Mouse (Mus musculus) hindbrain, embryonic 15.5 days (tissue): ENCODE results near the gene Kcnk4. TPM values are rescaled to one million over a fixed set of nuclear protein-coding genes. Genes with fewer than 3 reads are reported as not detected.

ENCODE experiments used
- ATAC-seq: fragments of 200-750 bp; cut with Nextera tagmentation; 2 replicates; pipeline ENCODE4 v1.8.0; 2017; ENCODE audit warnings: low read depth, moderate number of reproducible peaks, moderate TSS enrichment; ENCODE audit not compliant: low FRiP score
- H3K27ac ChIP-seq: fragments of 300-500 bp; sonication (generic); replicated peaks from 2 replicates; pipeline ENCODE4 v1.5.1; 2015; ENCODE audit warnings: mild to moderate bottlenecking, inconsistent platforms
- H3K27me3 ChIP-seq: fragments of 300-500 bp; sonication (generic); 2 replicates; pipeline ENCODE4 v1.6.1; 2015; ENCODE audit warnings: control low read depth, inconsistent platforms
- H3K36me3 ChIP-seq: fragments of 300-500 bp; sonication (generic); 2 replicates; pipeline ENCODE4 v1.6.1; 2015; ENCODE audit warnings: control low read depth, inconsistent platforms
- H3K4me1 ChIP-seq: fragments of 300-500 bp; sonication (generic); replicated peaks from 2 replicates; pipeline ENCODE4 v1.6.1; 2015; ENCODE audit warnings: control low read depth, inconsistent platforms
- H3K4me2 ChIP-seq: fragments of 300-500 bp; sonication (generic); 2 replicates; pipeline ENCODE4 v1.6.1; 2015; ENCODE audit warnings: moderate library complexity, mild to moderate bottlenecking, inconsistent platforms
- H3K4me3 ChIP-seq: fragments of 300-500 bp; sonication (generic); 2 replicates; pipeline ENCODE4 v1.5.1; 2015; ENCODE audit warnings: mild to moderate bottlenecking, inconsistent platforms
- H3K9ac ChIP-seq: fragments of 300-500 bp; sonication (generic); 2 replicates; pipeline ENCODE4 v1.6.1; 2015; ENCODE audit warnings: inconsistent platforms
- H3K9me3 ChIP-seq: fragments of 300-500 bp; sonication (generic); 2 replicates; pipeline ENCODE4 v1.6.1; 2016; ENCODE audit warnings: control low read depth, inconsistent platforms
- WGBS: fragments of 180-500 bp; shearing (Covaris S2); methylation state at CpG from one replicate; pipeline ENCODE4 v1.1.7; 2015; 5-methylcytosine and 5-hydroxymethylcytosine counted together
- polyA plus RNA-seq: library from polyadenylated mRNA; unstranded; fragments of >200 nt; fragmentation: Nextera tagmentation; extraction: Ambion mirVana; gene quantifications from 2 replicates; pipeline ENCODE4 v1.2.1, GENCODE M21; 2015

The Kcnk4 gene
- polyA plus RNA-seq: 9.0 and 13.1 TPM in 2 replicates

GRCm38 (mm10) chr19:6934195-6934977 is at the start of gene Kcnk4:
TSS of gene Kcnk4 (minus strand) at chr19:6934515.
- peaks cover 62% of the 10 kb centered on the region for H3K27me3 ChIP-seq
- H3K9ac ChIP-seq: peak within 1 kb of the TSS; percentile 57
- peaks cover 36% of the 10 kb centered on the region for H3K4me1 ChIP-seq
- no peaks in the 10 kb centered on the region for H3K36me3 ChIP-seq
- peak within 1 kb of the TSS; percentile 47 for H3K4me3 ChIP-seq
- no peak within 1 kb of the TSS; the same call in 1 of the 2 replicates for H3K27ac ChIP-seq
- H3K9me3 ChIP-seq: no peaks in the 10 kb centered on the region
- no peak; the same call in 1 of the 2 replicates for ATAC-seq
- peak within 1 kb of the TSS; percentile 84 for H3K4me2 ChIP-seq
- 8% methylated on average over 23 of the region's 23 CpGs for WGBS

GRCm38 (mm10) chr19:6983621-6984020 is 49.3 kb upstream of the Kcnk4 start:
- no peaks in the 10 kb centered on the region for H3K9me3 ChIP-seq
- ATAC-seq: no peak
- WGBS: 38% methylated on average over 5 of the region's 5 CpGs
- H3K27me3 ChIP-seq: no peaks in the 10 kb centered on the region
- peaks cover 42% of the 10 kb centered on the region for H3K4me1 ChIP-seq
- peaks cover 13% of the 10 kb centered on the region; the same call in 1 of the 2 replicates for H3K36me3 ChIP-seq
- no peak overlapping the region for H3K4me2 ChIP-seq
- H3K4me3 ChIP-seq: no peak overlapping the region
- no peak overlapping the region for H3K9ac ChIP-seq
- H3K27ac ChIP-seq: no peak overlapping the region

- no peak for ATAC-seq
- Histone ChIP-seq H3K4me1 (peaks cover 48% of the 10 kb centered on the region), H3K9ac (no peak overlapping the region), H3K9me3 (no peaks in the 10 kb centered on the region), H3K36me3 (peaks cover 13% of the 10 kb centered on the region; the same call in 1 of the 2 replicates), H3K4me3 (peak overlapping the region; percentile 70; the same call in 1 of the 2 replicates), H3K4me2 (peak overlapping the region; percentile 87; the same call in 1 of the 2 replicates), H3K27me3 (no peaks in the 10 kb centered on the region), H3K27ac (no peak overlapping the region)
- WGBS: 91% methylated on average over 4 of the region's 4 CpGs
Observed at GRCm38 (mm10) chr19:6981465-6981864, 47.1 kb upstream of the Kcnk4 start.

GRCm38 (mm10) chr19:6980381-6981093 is 46.2 kb upstream of the Kcnk4 start, which contains the start of gene Fkbp2:
TSS of gene Fkbp2 (minus strand) at chr19:6980501.
- Histone ChIP-seq H3K4me2 (peak within 1 kb of the TSS; percentile 87), H3K9ac (peak within 1 kb of the TSS; percentile 78), H3K27ac (peak within 1 kb of the TSS; percentile 97), H3K27me3 (no peaks in the 10 kb centered on the region), H3K4me3 (peak within 1 kb of the TSS; percentile 70), H3K36me3 (peaks cover 13% of the 10 kb centered on the region; the same call in 1 of the 2 replicates), H3K9me3 (no peaks in the 10 kb centered on the region), H3K4me1 (peaks cover 47% of the 10 kb centered on the region)
- peak; percentile 88 for ATAC-seq
- 3% methylated on average over 38 of the region's 38 CpGs for WGBS

GRCm38 (mm10) chr19:6979486-6980380 is 45.4 kb upstream of the Kcnk4 start:
- peak overlapping the region; percentile 78 for H3K9ac ChIP-seq
- ATAC-seq: peak; percentile 92
- H3K4me3 ChIP-seq: peak overlapping the region; percentile 70
- peaks cover 13% of the 10 kb centered on the region; the same call in 1 of the 2 replicates for H3K36me3 ChIP-seq
- H3K4me1 ChIP-seq: peaks cover 47% of the 10 kb centered on the region
- WGBS: under 1% methylated on average over 57 of the region's 59 CpGs
- H3K27ac ChIP-seq: peak overlapping the region; percentile 97
- peak overlapping the region; percentile 87 for H3K4me2 ChIP-seq
- no peaks in the 10 kb centered on the region for H3K9me3 ChIP-seq
- H3K27me3 ChIP-seq: no peaks in the 10 kb centered on the region

- ATAC-seq: no peak
- peaks cover 12% of the 10 kb centered on the region; the same call in 1 of the 2 replicates for H3K36me3 ChIP-seq
Observed at GRCm38 (mm10) chr19:6979001-6979479, 44.7 kb upstream of the Kcnk4 start.

GRCm38 (mm10) chr19:6978639-6978974 is 44.3 kb upstream of the Kcnk4 start:
- WGBS: 53% methylated on average over 3 of the region's 3 CpGs
- peaks cover 8% of the 10 kb centered on the region; the same call in 1 of the 2 replicates for H3K36me3 ChIP-seq
- H3K27ac ChIP-seq: peak overlapping the region; percentile 97
- H3K4me3 ChIP-seq: peak overlapping the region; percentile 70
- H3K9ac ChIP-seq: peak overlapping the region; percentile 39
- ATAC-seq: no peak
- H3K27me3 ChIP-seq: no peaks in the 10 kb centered on the region
- H3K4me2 ChIP-seq: peak overlapping the region; percentile 87
- peaks cover 53% of the 10 kb centered on the region for H3K4me1 ChIP-seq
- H3K9me3 ChIP-seq: no peaks in the 10 kb centered on the region

More at GRCm38 (mm10) chr19:6979001-6979479, 44.7 kb upstream of the Kcnk4 start:
- Histone ChIP-seq H3K4me1 (peaks cover 49% of the 10 kb centered on the region), H3K9me3 (no peaks in the 10 kb centered on the region), H3K27ac (peak overlapping the region; percentile 97), H3K4me3 (peak overlapping the region; percentile 70), H3K27me3 (no peaks in the 10 kb centered on the region), H3K9ac (peak overlapping the region; percentile 39), H3K4me2 (peak overlapping the region; percentile 87)
- 9% methylated on average over 11 of the region's 11 CpGs for WGBS

- no peak for ATAC-seq
- Histone ChIP-seq H3K4me1 (peaks cover 53% of the 10 kb centered on the region), H3K9ac (0 out of 2 replicates have a peak overlapping the region, but pooled peaks have one; percentile 39), H3K27ac (peak overlapping the region; percentile 97), H3K4me2 (peak overlapping the region; percentile 87), H3K36me3 (0 out of 2 replicates have a peak, but pooled peaks cover 4% of the 10 kb centered on the region), H3K4me3 (peak overlapping the region; percentile 70; the same call in 1 of the 2 replicates), H3K9me3 (no peaks in the 10 kb centered on the region), H3K27me3 (no peaks in the 10 kb centered on the region)
- 78% methylated on average over 13 of the region's 13 CpGs for WGBS
Observed at GRCm38 (mm10) chr19:6977759-6978638, 43.7 kb upstream of the Kcnk4 start.

- Histone ChIP-seq H3K9ac (peak within 1 kb of the TSS; percentile 58), H3K36me3 (no peaks in the 10 kb centered on the region), H3K27me3 (peaks cover 3% of the 10 kb centered on the region; the same call in 1 of the 2 replicates), H3K4me3 (peak within 1 kb of the TSS; percentile 69), H3K4me2 (peak within 1 kb of the TSS; percentile 87), H3K9me3 (no peaks in the 10 kb centered on the region), H3K27ac (peak within 1 kb of the TSS; percentile 91), H3K4me1 (peaks cover 45% of the 10 kb centered on the region)
- WGBS: 0% methylated on average over 16 of the region's 16 CpGs
- no peak for ATAC-seq
Observed at GRCm38 (mm10) chr19:6975537-6976521, 41.5 kb upstream of the Kcnk4 start, which contains the start of gene Plcb3. TSS of gene Plcb3 (minus strand) at chr19:6976470.
